Mouse (Mus musculus): Measurements from ENCODE around the gene Zdhhc1.

GRCm38 (mm10) chr8:105483212-105484029 lies 13.3 kb downstream of the Zdhhc1 start:
- TF ChIP-seq CTCF (IDR thresholded peaks at IDR 0.05; ENCODE audit: borderline replicate concordance, insufficient read depth, low read length) (peak; percentile 64; the same call in 1 of the 2 replicates), POLR2A (IDR thresholded peaks at IDR 0.05; ENCODE audit: low read depth, low read length) (no peak)
